Mouse (Mus musculus) thymus, postnatal 4 days (tissue): Measurements from ENCODE around the gene Meioc.
"Not testable (repeated sequence)": the region's sequence is repeated elsewhere in the genome, so short reads cannot be mapped to it uniquely, and the experiment has no call there.

ENCODE experiments used
- DNase-seq: peaks from one replicate; pipeline ENCODE4 v3.0.0; 2021

Gene Meioc

GRCm38 (mm10) chr11:102690162-102690561, 26.6 kb downstream of the Meioc start:
- peak; percentile 81 for DNase-seq

- DNase-seq, result no peak
Measured at GRCm38 (mm10) chr11:102695289-102695688, 31.8 kb downstream of the Meioc start.

DNA sequence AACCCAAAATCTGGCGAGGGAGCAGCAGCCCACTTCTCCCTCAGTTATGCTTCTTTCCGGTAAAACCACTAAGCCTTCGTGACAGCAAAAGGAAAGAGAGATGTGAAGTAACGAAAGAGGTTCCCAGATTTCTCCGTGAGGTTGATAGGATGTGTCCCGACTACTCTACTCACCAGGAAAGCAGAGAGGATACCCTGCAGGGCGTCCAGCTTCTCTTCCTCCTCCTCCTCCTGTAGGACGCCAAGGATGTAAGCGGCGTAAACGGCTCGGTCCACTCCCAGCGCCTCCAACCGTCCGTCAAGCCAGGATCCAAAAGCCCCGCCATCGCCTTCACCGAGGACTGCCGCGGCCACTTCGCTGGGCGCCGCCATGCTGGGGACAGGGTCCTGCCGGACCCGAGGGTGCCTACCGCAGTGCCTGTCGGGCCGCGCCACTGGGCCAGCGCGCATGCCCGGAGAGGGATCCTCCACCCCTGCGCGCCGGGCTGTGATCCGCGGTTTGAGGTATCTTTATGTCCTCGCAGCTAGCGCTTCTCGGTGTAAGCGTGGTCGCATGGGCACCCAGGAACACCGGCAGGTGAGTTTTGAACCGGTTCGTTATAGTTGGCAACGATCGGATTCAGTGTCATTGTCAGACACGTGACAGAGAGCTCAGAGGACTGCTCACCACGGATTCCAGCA, 34.0 kb downstream of the Meioc start, which contains the start of gene Ccdc43:
Gene Ccdc43, minus strand, starts transcription at position 445 of the 680 bp plus-strand sequence.
- DNase-seq, result peak; percentile 88

GRCm38 (mm10) chr11:102698018-102698476, 34.5 kb downstream of the Meioc start:
- DNase-seq, result no peak

DNA sequence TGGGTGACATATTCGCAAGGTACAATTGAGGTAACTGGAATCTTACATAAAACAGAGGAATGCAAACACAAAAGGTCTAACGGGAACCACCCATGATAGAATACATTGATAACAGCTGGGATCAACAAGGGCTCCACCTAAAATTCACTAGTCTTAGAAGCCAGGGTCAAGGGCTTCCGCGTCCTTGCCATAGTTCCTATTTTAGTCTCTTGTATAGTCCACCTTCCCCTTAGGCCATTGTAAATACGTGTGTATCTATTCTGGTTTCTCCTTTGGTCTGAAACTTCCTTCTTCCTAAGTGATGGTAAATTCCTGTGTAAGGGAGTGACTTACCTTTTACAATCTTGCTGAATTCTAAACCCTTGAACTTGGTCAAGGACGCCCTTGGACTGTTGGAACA, 38.7 kb downstream of the Meioc start:
- not testable (repeated sequence) for DNase-seq

- no peak for DNase-seq
Measured at GRCm38 (mm10) chr11:102712411-102712810, 48.9 kb downstream of the Meioc start.

- not testable (repeated sequence) for DNase-seq
Measured at GRCm38 (mm10) chr11:102714578-102714977, 51.1 kb downstream of the Meioc start.

- DNase-seq, result no peak
Measured at GRCm38 (mm10) chr11:102716135-102716534, 52.6 kb downstream of the Meioc start.

DNA sequence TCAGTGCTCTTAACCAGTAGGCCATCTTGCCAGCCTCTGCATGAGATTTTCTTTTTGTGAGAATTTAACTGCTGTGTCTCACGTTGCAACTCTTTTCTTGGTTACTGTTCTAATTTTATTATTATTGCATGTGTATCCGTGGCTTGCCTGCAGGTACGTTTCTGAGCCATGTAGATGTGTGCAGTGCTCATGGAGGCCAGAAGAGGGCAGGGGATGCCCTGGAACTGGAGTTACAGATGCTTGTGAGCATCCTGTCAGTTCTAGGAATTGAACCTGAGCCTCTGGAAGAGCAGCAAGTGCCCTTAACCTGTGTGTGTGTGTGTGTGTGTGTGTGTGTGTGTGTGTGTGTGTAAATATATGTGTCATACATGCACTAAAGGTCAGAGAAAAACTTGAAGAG, 62.1 kb downstream of the Meioc start:
- peak; percentile 64 for DNase-seq

DNA sequence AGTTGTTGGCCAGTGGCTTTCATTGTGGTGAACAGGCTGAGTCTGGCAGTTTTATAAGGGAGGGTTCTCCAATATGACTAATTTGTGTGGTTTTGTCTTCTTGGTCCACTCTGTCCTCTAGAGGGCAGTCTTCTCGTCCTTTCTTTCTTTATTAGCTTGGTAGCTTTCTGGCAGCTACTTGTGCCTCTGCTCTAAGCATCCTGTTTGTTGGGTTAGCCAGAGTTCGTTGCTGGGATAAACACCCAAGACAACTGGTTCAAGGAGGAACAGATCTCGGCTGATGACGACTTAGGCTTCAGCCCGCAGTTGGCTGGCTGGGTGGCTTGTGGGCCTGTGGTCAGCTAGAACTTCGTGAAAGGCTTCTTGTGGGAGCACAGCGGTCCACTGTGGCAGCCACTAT, 65.1 kb downstream of the Meioc start:
- DNase-seq, result no peak

- DNase-seq, result no peak
Measured at GRCm38 (mm10) chr11:102729835-102730234, 66.3 kb downstream of the Meioc start.

GRCm38 (mm10) chr11:102731366-102731765, 67.8 kb downstream of the Meioc start:
- no peak for DNase-seq
